Mouse (Mus musculus): ENCODE results near the gene Galnt2.

The Galnt2 gene

DNA sequence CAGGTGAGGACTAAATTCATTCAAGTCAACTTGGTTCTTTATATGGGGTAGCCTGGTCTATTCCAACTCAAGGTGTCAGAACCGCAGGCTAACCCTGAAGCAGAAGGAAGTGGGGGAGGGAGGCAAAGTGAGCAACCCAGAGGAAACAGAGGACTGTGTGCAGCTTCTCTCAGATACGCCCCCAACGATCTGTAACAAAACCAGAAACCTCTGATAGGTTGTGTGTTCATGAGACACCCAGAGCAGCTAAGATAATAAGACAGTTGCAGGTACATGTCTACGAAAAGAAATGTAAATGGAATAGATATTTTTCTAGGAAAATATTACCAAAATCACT lies 88.1 kb downstream of the Galnt2 start:
- no peak for DNase-seq (ENCODE audit: low read depth, low spot score)

DNA sequence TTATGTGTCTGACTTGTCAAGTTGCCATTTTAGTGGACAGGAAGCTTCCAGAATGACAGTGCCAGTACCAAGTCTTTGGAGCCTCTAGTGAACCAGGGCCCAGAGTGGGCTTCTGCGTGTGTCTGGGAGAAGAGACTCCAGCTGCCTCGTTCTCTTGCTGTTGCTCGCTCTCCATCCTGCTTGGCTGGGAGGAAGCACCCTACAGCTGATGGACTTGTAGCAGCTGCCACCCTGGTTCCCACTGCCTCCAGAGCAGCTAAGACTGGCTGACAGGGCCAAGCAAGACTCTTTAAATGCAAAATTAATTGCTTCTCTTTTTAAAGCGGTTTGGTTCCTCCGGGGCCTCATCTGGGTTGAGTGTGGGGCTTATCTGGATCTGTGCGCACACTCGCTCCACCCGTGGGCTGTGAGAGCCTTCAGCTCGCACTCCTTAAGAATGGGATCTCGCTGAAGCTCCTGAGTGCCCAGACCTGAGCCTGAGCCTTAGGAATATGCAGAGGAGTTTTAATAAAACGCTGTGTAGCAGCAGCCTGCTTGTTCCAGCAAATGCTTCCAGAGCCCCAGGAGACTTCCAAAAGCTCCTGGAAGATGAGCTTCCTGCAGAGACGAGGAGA lies 90.1 kb downstream of the Galnt2 start:
- DNase-seq (ENCODE audit: low read depth, low spot score), result no peak

DNA sequence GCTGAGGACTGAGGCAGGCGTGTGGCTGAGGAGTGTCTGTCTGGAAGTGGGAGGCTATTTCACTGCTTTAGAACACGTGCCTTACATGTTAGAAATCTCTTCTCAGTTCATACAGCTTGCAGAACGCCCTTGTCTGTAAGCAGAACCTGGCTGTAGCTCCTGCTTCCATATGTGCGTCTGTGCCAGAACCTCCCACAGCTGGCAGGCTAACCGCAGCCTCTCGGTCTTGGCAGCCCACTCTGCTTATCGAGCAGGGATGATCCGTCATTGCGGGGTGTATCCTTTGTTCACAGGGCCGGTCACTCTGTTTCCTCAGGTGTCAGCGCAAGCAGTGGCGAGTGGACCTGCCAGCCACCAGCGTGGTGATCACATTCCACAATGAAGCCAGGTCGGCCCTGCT lies 92.2 kb downstream of the Galnt2 start:
- DNase-seq (ENCODE audit: low read depth, low spot score), result no peak

DNA sequence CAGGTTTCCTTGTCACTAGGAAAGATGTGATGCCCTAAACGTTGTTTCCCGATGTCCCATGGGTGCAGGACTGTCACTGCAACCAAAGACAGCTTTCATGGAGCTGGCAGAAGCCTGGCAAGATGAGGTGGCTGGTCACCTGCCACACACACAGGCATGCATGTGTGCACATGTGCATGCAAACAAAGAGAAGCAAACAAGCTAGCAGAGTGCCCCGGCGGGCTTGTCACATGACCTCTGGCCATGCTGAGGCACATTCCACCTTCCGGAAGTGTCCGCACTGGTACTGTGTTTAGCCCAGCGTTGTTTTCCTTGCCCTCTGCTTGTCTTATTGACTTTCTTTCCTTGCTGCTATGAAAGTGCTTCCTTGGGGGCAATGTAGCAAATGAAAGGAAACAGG lies 97.1 kb downstream of the Galnt2 start:
- no peak for DNase-seq (ENCODE audit: low read depth, low spot score)

DNA sequence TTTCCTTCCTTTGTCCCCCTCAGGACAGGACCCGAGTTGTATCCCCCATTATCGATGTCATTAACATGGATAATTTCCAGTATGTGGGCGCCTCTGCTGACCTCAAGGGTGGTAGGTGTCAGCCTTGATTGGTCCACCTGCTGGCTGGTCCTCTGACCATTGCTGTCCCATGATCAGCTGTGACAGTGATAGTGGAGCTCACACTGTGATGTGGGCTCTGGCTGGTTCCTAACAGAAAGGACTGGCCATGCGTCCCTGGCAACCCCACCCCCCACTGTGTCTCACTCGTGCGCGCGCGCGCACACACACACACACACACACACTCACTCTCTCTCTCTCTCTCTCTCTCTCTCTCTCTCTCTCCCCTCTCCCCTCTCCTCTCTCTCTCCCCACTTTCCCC lies 98.5 kb downstream of the Galnt2 start:
- DNase-seq (ENCODE audit: low read depth, low spot score), result no peak

DNA sequence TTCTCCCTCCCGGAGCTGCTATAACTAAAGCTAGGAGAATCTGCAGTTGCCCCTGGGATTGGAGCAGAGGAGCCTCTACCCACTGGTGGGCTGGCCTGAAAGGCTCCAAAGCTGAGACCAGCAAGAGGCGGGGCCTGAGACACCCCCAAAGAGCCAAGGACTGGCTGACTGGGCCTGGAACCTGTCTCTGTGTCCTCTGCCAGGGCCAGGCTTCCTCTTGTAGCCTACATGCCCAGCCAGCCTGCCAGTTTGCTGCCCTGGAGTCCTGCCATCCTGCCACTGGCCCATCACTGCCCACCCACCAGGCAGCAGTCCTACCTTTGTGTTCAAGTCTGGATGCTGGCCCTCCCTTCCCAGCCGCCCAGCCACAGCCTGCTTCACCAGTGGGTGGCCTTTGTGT lies 99.2 kb downstream of the Galnt2 start:
- DNase-seq (ENCODE audit: low read depth, low spot score), result no peak

DNA sequence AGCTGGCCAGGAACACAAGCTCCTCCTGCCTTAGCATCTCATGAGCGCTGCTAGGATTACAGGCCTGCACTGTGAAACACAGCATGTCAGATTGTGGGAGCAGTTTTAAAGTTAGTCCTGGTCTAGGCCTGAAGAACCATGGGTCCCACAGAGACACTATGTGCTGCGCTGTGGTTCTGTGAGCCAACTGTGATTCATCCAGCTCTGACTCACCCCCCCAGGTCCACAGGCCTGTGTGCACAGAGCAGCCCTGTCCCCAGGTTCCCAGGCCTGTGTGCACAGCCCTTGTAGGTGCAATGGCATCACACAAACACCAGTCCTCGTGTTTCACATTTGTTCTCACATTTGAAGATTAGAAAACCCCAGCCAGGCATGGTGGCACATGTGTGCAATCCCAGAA lies 99.9 kb downstream of the Galnt2 start:
- DNase-seq (ENCODE audit: low read depth, low spot score), result no peak

DNA sequence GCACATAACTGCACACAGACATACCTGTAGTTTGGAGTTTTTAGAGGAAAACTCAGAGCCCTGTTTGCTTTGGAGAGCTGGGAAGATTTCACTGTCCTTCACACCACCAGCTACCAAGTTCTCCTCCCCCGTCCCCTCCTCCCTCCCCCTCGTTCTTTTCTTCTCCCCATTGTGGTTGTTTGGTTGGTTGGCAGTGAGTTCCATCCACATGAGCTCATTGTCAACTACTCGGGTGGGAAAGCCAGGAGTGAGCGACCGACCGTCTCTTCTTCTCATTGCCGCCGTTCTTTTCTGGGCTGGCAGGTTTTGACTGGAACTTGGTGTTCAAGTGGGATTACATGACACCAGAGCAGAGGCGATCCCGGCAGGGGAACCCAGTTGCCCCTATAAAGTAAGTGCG lies 100.5 kb downstream of the Galnt2 start:
- DNase-seq (ENCODE audit: low read depth, low spot score), result no peak

DNA sequence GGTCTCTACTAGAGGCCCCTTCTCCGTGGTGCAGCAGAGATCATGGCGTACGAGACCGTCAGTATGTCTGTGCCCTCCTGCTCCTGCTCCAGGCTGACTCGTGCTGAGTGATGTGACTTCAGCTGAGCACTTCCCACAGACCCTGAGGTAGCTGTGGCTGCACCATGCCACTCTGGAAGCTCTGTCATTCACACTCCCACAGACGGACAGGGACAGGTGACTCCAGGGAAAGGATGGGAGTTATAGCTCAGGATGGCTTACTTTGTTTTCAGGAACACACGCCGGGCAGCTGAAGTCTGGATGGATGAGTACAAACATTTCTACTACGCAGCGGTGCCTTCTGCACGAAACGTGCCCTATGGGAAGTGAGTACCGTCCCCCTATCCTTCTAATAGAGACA lies 105.1 kb downstream of the Galnt2 start:
- no peak for DNase-seq (ENCODE audit: low read depth, low spot score)

DNA sequence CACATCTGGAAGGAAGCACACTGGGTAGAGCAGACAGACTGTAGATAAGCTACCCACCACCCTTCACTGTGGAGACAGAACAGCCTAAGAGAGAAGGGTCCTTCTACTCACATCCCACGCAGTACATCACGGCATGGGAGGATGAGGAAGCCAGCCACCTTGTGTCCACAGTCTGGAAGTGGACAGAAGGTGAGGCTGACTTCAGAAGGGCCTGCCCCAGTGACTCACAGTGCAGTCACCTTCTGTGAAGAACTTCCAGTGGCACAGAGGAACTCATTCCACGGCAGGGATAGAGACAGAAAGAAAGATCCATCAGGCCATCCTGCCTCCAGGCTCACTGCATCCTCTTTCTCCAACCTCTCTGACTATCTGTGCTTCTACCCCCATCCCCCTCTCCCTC lies 108.6 kb downstream of the Galnt2 start:
- no peak for DNase-seq (ENCODE audit: low read depth, low spot score)

DNA sequence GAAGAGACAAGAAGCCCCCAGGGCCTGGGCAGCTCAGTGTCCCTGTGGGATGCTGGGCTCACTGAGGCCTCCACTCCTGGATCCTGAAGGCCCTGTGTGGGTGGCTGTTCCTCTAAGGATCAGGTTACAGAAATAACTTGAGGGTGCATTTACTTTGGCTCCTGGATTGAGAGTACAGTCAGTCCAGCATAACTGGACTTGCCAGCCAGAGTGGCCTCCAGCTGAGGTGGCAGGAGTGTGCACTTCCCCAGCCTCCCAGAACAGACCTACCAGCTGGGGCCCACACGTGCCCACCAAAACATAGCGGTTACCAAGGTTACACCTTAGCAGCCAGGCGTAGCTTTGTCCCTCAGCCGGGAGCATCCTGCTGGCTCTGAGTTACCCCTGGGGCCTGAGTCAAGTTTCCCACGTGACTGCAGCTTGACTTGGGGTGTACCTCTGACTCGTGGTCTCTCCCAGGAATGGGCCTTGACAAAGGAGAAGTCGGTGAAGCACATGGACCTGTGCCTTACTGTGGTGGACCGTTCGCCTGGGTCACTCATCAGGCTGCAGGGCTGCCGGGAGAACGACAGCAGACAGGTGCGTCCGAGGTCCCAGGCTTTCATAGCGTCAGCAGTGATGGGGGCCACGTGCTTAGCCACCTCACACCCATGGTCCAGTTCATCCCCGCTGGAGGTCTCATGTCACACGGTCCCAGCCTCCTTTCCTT lies 109.3 kb downstream of the Galnt2 start:
- DNase-seq (ENCODE audit: low read depth, low spot score), result no peak

DNA sequence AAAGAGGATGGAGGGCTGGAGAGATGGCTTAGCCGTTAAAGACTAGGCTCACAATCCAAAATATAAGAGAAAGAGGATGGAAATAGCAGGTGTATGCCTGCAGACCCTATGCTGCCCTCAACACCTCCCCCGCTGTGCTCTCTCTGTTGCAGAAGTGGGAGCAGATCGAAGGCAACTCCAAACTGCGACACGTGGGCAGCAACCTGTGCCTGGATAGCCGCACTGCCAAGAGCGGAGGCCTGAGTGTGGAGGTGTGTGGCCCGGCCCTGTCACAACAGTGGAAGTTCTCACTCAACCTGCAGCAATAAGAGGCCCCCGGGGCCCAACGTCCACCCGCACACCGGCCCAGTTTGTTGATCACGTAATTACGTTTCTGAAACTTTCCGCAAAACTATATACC lies 112.0 kb downstream of the Galnt2 start:
- no peak for DNase-seq (ENCODE audit: low read depth, low spot score)

DNA sequence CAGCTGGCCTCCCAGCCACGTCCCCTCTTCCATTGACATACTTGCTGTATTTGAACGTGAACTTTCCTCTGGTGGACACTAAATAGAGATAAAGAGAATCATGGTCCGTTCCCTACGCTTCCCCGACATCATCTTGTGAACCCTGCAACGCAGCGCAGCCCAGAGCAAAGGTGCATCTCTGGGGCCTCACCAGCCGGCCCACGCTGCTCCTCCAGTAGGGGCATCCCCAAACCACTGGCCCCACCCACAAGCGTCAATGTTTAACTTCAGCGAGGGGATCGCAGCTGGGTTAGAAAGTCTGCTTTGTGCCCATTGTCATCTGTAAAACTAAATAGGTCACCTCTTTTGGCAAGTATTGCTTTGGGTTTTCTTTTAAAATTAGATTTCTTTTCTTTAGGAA lies 112.8 kb downstream of the Galnt2 start:
- DNase-seq (ENCODE audit: low read depth, low spot score), result no peak

DNA sequence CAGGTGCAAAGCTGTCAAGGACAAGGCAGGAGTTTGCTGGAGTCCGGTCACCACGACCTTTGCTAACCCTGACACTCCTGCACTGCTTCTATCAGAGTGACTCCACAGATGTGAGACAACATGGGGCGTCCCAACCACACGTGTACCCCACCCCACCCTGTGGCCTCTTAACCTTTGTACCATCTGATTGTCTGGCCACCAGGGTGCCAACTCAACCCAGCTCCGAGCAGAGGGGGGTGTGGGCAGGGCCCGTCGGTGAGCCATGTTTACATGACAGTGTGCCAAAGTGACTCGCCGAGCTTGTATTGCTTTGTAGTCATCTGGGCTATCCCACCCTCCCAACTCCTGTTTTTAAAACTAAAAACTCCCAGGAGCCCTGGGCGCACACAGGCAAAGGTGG lies 113.9 kb downstream of the Galnt2 start:
- DNase-seq (ENCODE audit: low read depth, low spot score), result no peak

DNA sequence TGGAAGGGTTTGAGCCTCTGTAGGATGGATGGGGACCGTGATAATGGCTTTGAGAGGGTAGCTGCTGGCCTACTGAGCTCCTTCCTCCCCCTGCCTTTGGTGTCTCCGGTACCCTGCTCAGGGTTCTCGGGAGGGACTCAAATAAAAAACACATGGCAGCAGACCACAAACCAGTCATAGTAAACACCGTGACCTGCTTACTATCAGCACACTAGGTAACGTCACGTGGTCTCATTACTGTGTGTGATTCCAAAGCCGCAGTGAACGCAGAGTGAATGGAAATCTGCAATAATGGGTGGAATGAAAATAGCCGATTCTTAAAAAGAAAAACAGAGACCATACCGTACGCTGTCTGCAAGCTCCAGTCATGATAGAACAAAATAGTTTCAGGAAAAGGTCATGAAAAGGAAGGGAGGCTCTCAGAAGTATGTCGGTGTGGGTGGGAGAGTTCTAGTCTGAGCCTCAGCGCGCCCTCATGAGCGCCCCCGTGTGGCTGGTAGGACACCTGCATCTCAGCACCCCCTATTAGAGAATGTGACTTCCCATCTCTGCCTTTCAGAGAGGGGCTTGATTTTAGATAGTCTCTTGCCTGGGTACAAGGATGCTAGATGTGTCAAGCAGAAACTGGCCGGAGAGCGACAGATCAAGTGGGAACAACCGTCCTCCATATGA lies 115.8 kb downstream of the Galnt2 start:
- DNase-seq (ENCODE audit: low read depth, low spot score), result no peak

DNA sequence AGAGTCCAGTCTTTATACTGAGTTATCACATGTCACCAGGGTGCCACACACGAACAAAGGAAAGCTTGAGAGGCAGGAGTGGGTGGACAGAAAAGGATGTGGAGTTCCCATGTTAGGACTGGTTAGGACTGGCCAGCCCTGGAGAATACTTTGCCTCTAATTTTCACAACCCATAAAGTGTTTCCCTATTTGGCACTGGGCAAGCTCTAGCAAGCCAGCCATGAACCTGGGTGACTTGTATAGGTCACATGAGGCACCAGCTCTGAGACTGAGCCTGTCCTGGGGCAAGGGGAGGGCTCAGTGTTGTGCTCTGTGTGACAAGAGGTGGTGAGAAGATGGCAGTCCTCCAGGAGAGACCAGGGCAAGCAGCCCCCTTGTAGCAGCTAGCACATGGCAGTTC lies 116.9 kb downstream of the Galnt2 start:
- DNase-seq (ENCODE audit: low read depth, low spot score), result no peak

DNA sequence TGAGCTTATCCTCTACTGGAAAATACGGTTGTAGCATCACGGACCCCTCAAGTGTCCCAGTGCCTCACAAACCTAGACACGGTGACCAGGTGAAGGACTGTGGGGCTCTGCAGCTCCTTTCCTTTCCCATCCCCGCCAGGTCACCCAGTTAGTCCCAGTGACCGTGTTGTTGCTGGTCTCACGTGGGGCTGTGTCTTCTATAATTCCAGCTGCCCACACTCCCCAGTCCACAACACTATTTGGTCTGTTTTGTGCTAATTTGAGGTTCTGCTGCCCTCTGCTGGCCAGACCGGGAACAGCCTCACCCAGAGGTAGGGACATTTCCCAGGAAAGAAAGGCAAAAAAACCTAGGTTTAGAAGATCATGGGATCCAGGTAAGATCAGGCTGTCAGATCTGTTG lies 118.5 kb downstream of the Galnt2 start:
- DNase-seq (ENCODE audit: low read depth, low spot score), result no peak

DNA sequence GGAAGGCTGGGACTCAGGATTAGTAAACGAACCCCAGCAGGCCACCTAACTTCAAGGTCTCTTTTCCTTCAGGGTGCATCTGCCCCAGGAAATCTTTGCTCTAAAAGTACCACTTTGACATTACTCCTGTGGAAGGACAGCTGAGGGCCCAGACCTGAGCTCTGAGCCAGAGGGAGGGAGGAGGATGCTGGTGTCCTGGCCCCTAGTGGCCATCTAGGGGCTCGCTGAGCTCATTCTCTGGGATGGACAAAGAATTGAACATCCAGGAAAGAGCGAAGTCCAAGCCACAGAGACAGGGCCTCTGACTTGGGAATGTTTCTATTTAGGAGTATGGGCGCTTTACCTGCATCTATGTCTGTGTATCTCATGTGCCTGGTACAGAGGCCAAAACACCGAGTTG lies 120.4 kb downstream of the Galnt2 start:
- DNase-seq (ENCODE audit: low read depth, low spot score), result no peak

DNA sequence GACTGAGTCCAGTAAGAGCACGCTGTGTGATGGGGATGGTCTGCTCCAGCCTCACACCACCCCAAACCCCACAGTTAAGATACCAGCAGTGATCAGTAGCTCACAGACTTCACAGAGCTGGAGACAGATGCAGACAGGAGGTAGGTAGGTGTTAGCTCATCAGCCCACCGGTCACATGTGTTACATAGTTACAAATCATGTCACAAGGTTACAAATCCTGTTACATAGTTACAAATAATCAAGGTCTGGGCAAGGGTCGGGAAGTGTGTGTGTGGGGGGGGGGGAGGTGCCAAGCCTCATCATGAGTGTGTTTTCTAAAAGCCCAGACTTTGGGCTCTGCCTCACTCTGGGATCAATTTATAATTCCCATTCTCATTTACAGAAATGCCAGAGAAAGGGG lies 129.7 kb downstream of the Galnt2 start:
- no peak for DNase-seq (ENCODE audit: low read depth, low spot score)

DNA sequence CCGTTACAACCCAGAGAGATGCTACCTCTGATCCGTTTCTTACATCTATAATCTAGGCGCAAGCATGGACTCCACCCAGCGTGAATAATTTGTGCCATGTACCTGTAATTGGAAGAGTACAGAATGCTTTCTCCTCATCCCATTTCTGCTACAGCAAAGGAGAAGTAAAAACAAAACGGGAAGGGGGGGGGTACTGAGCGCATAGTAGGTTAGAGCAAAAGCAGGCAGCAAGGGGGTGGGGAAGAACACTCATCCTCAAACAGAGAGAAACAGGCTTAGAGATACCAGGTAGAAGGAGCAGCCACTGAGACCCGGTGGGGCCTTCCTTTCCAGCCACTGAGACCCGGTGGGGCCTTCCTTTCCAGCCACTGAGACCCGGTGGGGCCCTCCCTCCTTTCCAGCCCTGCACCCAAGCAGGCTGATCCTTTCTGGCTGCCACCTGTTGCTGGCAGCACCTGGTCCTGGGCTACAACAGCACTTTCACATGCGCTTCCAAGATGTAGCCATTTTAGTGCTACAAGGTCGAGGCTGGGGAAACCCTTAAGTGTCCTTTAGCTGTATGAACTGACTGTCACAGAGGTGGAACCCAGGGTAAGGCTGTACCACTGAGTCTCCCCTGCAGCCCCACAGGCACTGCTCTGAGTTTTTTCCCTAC lies 130.7 kb downstream of the Galnt2 start:
- no peak for DNase-seq (ENCODE audit: low read depth, low spot score)

DNA sequence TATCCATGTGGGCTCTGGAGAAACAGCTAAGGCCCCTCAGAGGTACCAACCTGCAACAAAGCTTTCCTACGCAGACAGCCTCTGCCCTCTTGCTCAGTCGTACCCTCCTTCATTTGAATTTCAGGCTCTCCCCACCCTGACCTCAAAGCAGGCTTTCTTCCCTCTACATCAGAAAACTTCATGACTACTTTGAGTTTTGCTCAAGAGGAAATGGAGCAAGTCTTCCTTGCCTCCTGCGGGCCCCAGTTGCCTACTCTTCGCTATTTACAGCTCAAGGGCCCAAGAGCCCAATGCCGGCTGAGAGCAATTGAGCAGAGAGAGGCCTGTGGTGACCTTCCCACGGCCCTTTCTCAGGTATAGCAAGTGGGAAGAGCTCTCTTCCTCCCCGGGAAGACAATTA lies 131.4 kb downstream of the Galnt2 start:
- no peak for DNase-seq (ENCODE audit: low read depth, low spot score)

DNA sequence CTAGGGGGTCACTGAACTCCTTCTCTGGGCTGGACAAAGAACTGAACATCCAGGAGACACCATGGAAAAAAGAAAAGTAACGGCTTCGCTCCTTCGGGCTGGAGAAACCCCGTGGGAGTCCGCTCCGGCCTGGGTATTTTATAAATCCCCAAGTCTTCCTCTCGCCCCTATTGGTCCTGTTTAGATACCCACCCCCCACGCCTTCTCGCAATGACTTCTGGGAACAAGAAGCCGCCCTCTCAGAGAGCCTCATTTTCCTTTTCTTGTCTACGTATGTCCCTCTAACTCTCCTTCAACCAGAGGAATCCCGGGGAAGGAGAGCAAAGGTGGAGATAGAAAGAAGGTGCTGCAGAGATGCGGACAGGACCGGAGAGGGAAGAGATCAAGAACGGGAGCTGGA lies 132.1 kb downstream of the Galnt2 start:
- DNase-seq (ENCODE audit: low read depth, low spot score), result no peak

DNA sequence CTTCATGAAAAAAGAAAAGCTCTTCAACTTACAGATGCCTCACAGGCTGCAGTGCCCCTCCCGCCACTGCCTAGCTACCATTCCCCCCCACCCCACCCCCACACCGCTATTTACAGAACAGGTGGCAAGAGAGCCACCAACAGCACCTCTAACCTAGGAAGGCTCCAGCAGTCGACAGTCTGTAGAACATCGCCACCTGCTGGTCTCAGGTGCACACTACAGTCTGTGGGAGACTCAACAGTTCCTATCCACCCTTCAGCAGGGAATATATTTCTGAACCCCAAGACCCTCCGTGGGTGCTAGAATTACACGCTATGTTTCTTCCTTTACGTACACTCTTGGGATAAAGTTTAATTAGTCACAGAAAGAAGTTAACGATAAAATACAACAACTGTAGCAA lies 137.0 kb downstream of the Galnt2 start:
- DNase-seq (ENCODE audit: low read depth, low spot score), result no peak
